Mouse (Mus musculus) kidney, postnatal 0 days (tissue): Measurements from ENCODE around the gene Olfr1019. TPM values are rescaled to one million over a fixed set of nuclear protein-coding genes. Genes with fewer than 3 reads are reported as not detected.

Source experiments
- ATAC-seq: fragments of 200-750 bp; cut with Nextera tagmentation; replicated peaks from 2 replicates; pipeline ENCODE4 v1.8.0; 2017; ENCODE audit warnings: low read depth, moderate number of reproducible peaks, moderate TSS enrichment, moderate library complexity; ENCODE audit not compliant: low FRiP score
- DNase-seq: peaks from one replicate; pipeline ENCODE4 v3.0.0-alpha.2; 2016; ENCODE audit warnings: low spot score
- H3K27ac ChIP-seq: fragments of 300-500 bp; sonication (generic); 2 replicates; pipeline ENCODE4 v1.5.1; 2014; ENCODE audit warnings: mild to moderate bottlenecking
- H3K27me3 ChIP-seq: fragments of 300-500 bp; sonication (generic); 2 replicates; pipeline ENCODE4 v1.6.1; 2014; ENCODE audit warnings: low read length, mixed read lengths; ENCODE audit not compliant: insufficient read depth
- H3K36me3 ChIP-seq: fragments of 300-500 bp; sonication (generic); 2 replicates; pipeline ENCODE4 v1.6.1; 2014; ENCODE audit warnings: low read length, mixed read lengths; ENCODE audit not compliant: insufficient read depth
- H3K4me1 ChIP-seq: fragments of 300-500 bp; sonication (generic); replicated peaks from 2 replicates; pipeline ENCODE4 v1.6.1; 2014; ENCODE audit warnings: antibody characterized with exemption, low read length, mixed read lengths; ENCODE audit not compliant: insufficient read depth
- H3K4me2 ChIP-seq: fragments of 300-500 bp; sonication (generic); 2 replicates; pipeline ENCODE4 v1.6.1; 2014; ENCODE audit warnings: mild to moderate bottlenecking, low read length, moderate library complexity, mixed read lengths
- H3K4me3 ChIP-seq: fragments of 300-500 bp; sonication (generic); replicated peaks from 2 replicates; pipeline ENCODE4 v1.5.1; 2014; ENCODE audit warnings: low read depth, low read length
- H3K9ac ChIP-seq: fragments of 300-500 bp; sonication (generic); 2 replicates; pipeline ENCODE4 v1.6.1; 2014; ENCODE audit warnings: low read depth, low read length
- H3K9me3 ChIP-seq: fragments of 300-500 bp; sonication (generic); replicated peaks from 2 replicates; pipeline ENCODE4 v1.6.1; 2016; ENCODE audit warnings: low read length, inconsistent platforms, mixed read lengths
- CTCF ChIP-seq: IDR thresholded peaks from 2 replicates; pipeline ENCODE4 v1.5.1; 2016; ENCODE audit warnings: antibody characterized with exemption, low read depth, mild to moderate bottlenecking, moderate library complexity
- WGBS: fragments of 180-500 bp; shearing (Covaris S2); extraction: QIAGEN DNeasy Blood & Tissue Kit; methylation state at CpG from one replicate; pipeline ENCODE4 v1.1.7; 2014; 5-methylcytosine and 5-hydroxymethylcytosine counted together
- polyA plus RNA-seq: library from polyadenylated mRNA; unstranded; fragments of >200 nt; fragmentation: Nextera tagmentation; extraction: Ambion mirVana; gene quantifications from 2 replicates; pipeline ENCODE4 v1.2.1, GENCODE M21; 2015

The Olfr1019 gene
- polyA plus RNA-seq, 1 experiment from 2014 or later = not detected

- no peaks in the 10 kb centered on the region for H3K27me3 ChIP-seq
- no peak for ATAC-seq
- no peak overlapping the region for H3K4me3 ChIP-seq
- H3K4me2 ChIP-seq = no peak overlapping the region
- H3K9me3 ChIP-seq = no peaks in the 10 kb centered on the region
- DNase-seq = no peak
- TF ChIP-seq CTCF = no peak
- WGBS = 70% methylated on average over 2 of the region's 2 CpGs
- H3K36me3 ChIP-seq = no peaks in the 10 kb centered on the region
- no peaks in the 10 kb centered on the region for H3K4me1 ChIP-seq
- no peak overlapping the region for H3K9ac ChIP-seq
- no peak overlapping the region for H3K27ac ChIP-seq
Observed at GRCm38 (mm10) chr2:85792331-85792730, 53.0 kb downstream of the Olfr1019 start.

Other genes starting within 250 kb of the Olfr1019 start
- not detected in 2 replicates for gene Olfr1000, start 233.6 kb downstream of the Olfr1019 start, polyA plus RNA-seq
- gene Olfr1002, start 194.8 kb downstream of the Olfr1019 start, polyA plus RNA-seq = not detected in 2 replicates
- not detected in 2 replicates for gene Olfr154, start 181.0 kb downstream of the Olfr1019 start, polyA plus RNA-seq
- not detected in 2 replicates for gene Olfr1006, start 166.7 kb downstream of the Olfr1019 start, polyA plus RNA-seq
- not detected in 2 replicates for gene Olfr1008, start 156.1 kb downstream of the Olfr1019 start, polyA plus RNA-seq
- gene Olfr1009, start 130.1 kb downstream of the Olfr1019 start, polyA plus RNA-seq = not detected in 2 replicates
- not detected in 2 replicates for gene Olfr1012, start 82.7 kb downstream of the Olfr1019 start, polyA plus RNA-seq
- gene Olfr1013, start 78.4 kb downstream of the Olfr1019 start, polyA plus RNA-seq = not detected in 2 replicates
- gene Olfr1014, start 72.8 kb downstream of the Olfr1019 start, polyA plus RNA-seq = not detected in 2 replicates
- not detected in 2 replicates for gene Olfr1015, start 63.5 kb downstream of the Olfr1019 start, polyA plus RNA-seq
- gene Olfr1016, start 42.9 kb downstream of the Olfr1019 start, polyA plus RNA-seq = not detected in 2 replicates
- not detected in 2 replicates for gene Olfr1018, start 27.0 kb downstream of the Olfr1019 start, polyA plus RNA-seq
- not detected in 2 replicates for gene Olfr1020, start 1.5 kb upstream of the Olfr1019 start, polyA plus RNA-seq
- not detected in 2 replicates for gene Olfr1022, start 23.1 kb upstream of the Olfr1019 start, polyA plus RNA-seq
- not detected in 2 replicates for gene Olfr1023, start 40.2 kb upstream of the Olfr1019 start, polyA plus RNA-seq
- gene Olfr1024, start 59.6 kb upstream of the Olfr1019 start, polyA plus RNA-seq = not detected in 2 replicates
- gene Olfr1025-ps1, start 69.7 kb upstream of the Olfr1019 start, polyA plus RNA-seq = not detected in 2 replicates
- not detected in 2 replicates for gene Olfr1026, start 76.1 kb upstream of the Olfr1019 start, polyA plus RNA-seq
- not detected in 2 replicates for gene Olfr1028, start 105.0 kb upstream of the Olfr1019 start, polyA plus RNA-seq
- gene Olfr1029, start 128.4 kb upstream of the Olfr1019 start, polyA plus RNA-seq = not detected in 2 replicates
- gene Olfr1030, start 133.8 kb upstream of the Olfr1019 start, polyA plus RNA-seq = not detected in 2 replicates
- gene Olfr1031, start 144.8 kb upstream of the Olfr1019 start, polyA plus RNA-seq = not detected in 2 replicates
- not detected in 2 replicates for gene Olfr1032, start 160.1 kb upstream of the Olfr1019 start, polyA plus RNA-seq
- 5.0 and 5.4 TPM in 2 replicates for gene Olfr1033, start 175.2 kb upstream of the Olfr1019 start, polyA plus RNA-seq
- gene Olfr1034, start 200.4 kb upstream of the Olfr1019 start, polyA plus RNA-seq = 0.04 and 0.09 TPM in 2 replicates
- not detected in 2 replicates for gene Olfr1036, start 228.5 kb upstream of the Olfr1019 start, polyA plus RNA-seq
- gene Olfr1037, start 241.9 kb upstream of the Olfr1019 start, polyA plus RNA-seq = not detected in 2 replicates